Mouse (Mus musculus): Measurements from ENCODE around the gene Slfnl1. TPM values are rescaled to one million over a fixed set of nuclear protein-coding genes. Genes with fewer than 3 reads are reported as not detected.

Gene Slfnl1
- polyA plus RNA-seq, 1 experiment from 2014 or later: not detected

- H3K36me3 ChIP-seq (ENCODE audit: control insufficient read depth, insufficient read depth, low read length): no peaks in the 10 kb centered on the region
- peak within 1 kb of the TSS; percentile 76 for H3K4me3 ChIP-seq (ENCODE audit: low read depth, low read length)
- H3K27ac ChIP-seq (ENCODE audit: low read depth, low read length): peak within 1 kb of the TSS; percentile 89
- ATAC-seq (ENCODE audit: low FRiP score): peak; percentile 97
- DNase-seq (ENCODE audit: low spot score, missing footprints): peak; percentile 100
- H3K4me1 ChIP-seq (ENCODE audit: control insufficient read depth, insufficient read depth, low read length): peaks cover 15% of the 10 kb centered on the region
- no peaks in the 10 kb centered on the region for H3K27me3 ChIP-seq (ENCODE audit: control insufficient read depth, insufficient read depth, low read length)
- peak within 1 kb of the TSS; percentile 68 for H3K4me2 ChIP-seq
- WGBS: under 1% methylated on average over 97 of the region's 97 CpGs
- H3K9ac ChIP-seq (ENCODE audit: low read length): peak within 1 kb of the TSS; percentile 93
- no peaks in the 10 kb centered on the region for H3K9me3 ChIP-seq (ENCODE audit: control insufficient read depth, low read length)
These were observed 37.7 kb downstream of the Slfnl1 start, which contains the start of gene Ctps for GRCm38 (mm10) chr4:120569486-120570437. Gene Ctps (minus strand): TSS chr4:120570276.

GRCm38 (mm10) chr4:120570438-120571069 lies 38.5 kb downstream of the Slfnl1 start:
- H3K9me3 ChIP-seq (ENCODE audit: control insufficient read depth, low read length): no peaks in the 10 kb centered on the region
- H3K4me2 ChIP-seq: peak overlapping the region; percentile 68
- peak overlapping the region; percentile 93 for H3K9ac ChIP-seq (ENCODE audit: low read length)
- no peaks in the 10 kb centered on the region for H3K36me3 ChIP-seq (ENCODE audit: control insufficient read depth, insufficient read depth, low read length)
- peak overlapping the region; percentile 76 for H3K4me3 ChIP-seq (ENCODE audit: low read depth, low read length)
- WGBS: 2% methylated on average over 27 of the region's 27 CpGs
- DNase-seq (ENCODE audit: low spot score, missing footprints): no peak
- peaks cover 15% of the 10 kb centered on the region for H3K4me1 ChIP-seq (ENCODE audit: control insufficient read depth, insufficient read depth, low read length)
- peak overlapping the region; percentile 89 for H3K27ac ChIP-seq (ENCODE audit: low read depth, low read length)
- H3K27me3 ChIP-seq (ENCODE audit: control insufficient read depth, insufficient read depth, low read length): no peaks in the 10 kb centered on the region
- ATAC-seq (ENCODE audit: low FRiP score): peak; percentile 76

GRCm38 (mm10) chr4:120571070-120571464 lies 39.0 kb downstream of the Slfnl1 start:
- Histone ChIP-seq H3K9me3 (ENCODE audit: control insufficient read depth, low read length) (no peaks in the 10 kb centered on the region), H3K27ac (ENCODE audit: low read depth, low read length) (no peak overlapping the region), H3K9ac (ENCODE audit: low read length) (no peak overlapping the region), H3K4me1 (ENCODE audit: control insufficient read depth, insufficient read depth, low read length) (peaks cover 15% of the 10 kb centered on the region), H3K4me3 (ENCODE audit: low read depth, low read length) (no peak overlapping the region), H3K27me3 (ENCODE audit: control insufficient read depth, insufficient read depth, low read length) (no peaks in the 10 kb centered on the region), H3K36me3 (ENCODE audit: control insufficient read depth, insufficient read depth, low read length) (no peaks in the 10 kb centered on the region), H3K4me2 (peak overlapping the region; percentile 68)
- 73% methylated on average over 3 of the region's 3 CpGs for WGBS
- no peak for DNase-seq (ENCODE audit: low spot score, missing footprints)
- no peak for ATAC-seq (ENCODE audit: low FRiP score)

- Histone ChIP-seq H3K27me3 (ENCODE audit: control insufficient read depth, insufficient read depth, low read length) (no peaks in the 10 kb centered on the region), H3K9me3 (ENCODE audit: control insufficient read depth, low read length) (no peaks in the 10 kb centered on the region), H3K4me3 (ENCODE audit: low read depth, low read length) (no peak overlapping the region), H3K4me2 (no peak overlapping the region), H3K27ac (ENCODE audit: low read depth, low read length) (no peak overlapping the region), H3K36me3 (ENCODE audit: control insufficient read depth, insufficient read depth, low read length) (no peaks in the 10 kb centered on the region), H3K4me1 (ENCODE audit: control insufficient read depth, insufficient read depth, low read length) (peaks cover 15% of the 10 kb centered on the region), H3K9ac (ENCODE audit: low read length) (no peak overlapping the region)
- DNase-seq (ENCODE audit: low spot score, missing footprints) (no peak), ATAC-seq (ENCODE audit: low FRiP score) (no peak)
- 83% methylated on average over 3 of the region's 3 CpGs for WGBS
These were observed 39.7 kb downstream of the Slfnl1 start for GRCm38 (mm10) chr4:120571691-120572090.

GRCm38 (mm10) chr4:120580894-120581293 lies 48.9 kb downstream of the Slfnl1 start:
- Histone ChIP-seq H3K4me1 (ENCODE audit: control insufficient read depth, insufficient read depth, low read length) (peaks cover 3% of the 10 kb centered on the region; the same call in 1 of the 2 replicates), H3K4me2 (no peak overlapping the region), H3K9ac (ENCODE audit: low read length) (no peak overlapping the region), H3K36me3 (ENCODE audit: control insufficient read depth, insufficient read depth, low read length) (no peaks in the 10 kb centered on the region), H3K4me3 (ENCODE audit: low read depth, low read length) (no peak overlapping the region), H3K27ac (ENCODE audit: low read depth, low read length) (no peak overlapping the region), H3K9me3 (ENCODE audit: control insufficient read depth, low read length) (no peaks in the 10 kb centered on the region), H3K27me3 (ENCODE audit: control insufficient read depth, insufficient read depth, low read length) (no peaks in the 10 kb centered on the region)
- ATAC-seq (ENCODE audit: low FRiP score) (no peak), DNase-seq (ENCODE audit: low spot score, missing footprints) (peak; percentile 23)
- WGBS: 77% methylated on average over 5 of the region's 5 CpGs

GRCm38 (mm10) chr4:120581711-120582110 lies 49.7 kb downstream of the Slfnl1 start:
- Histone ChIP-seq H3K4me2 (no peak overlapping the region), H3K9me3 (ENCODE audit: control insufficient read depth, low read length) (no peaks in the 10 kb centered on the region), H3K4me3 (ENCODE audit: low read depth, low read length) (no peak overlapping the region), H3K4me1 (ENCODE audit: control insufficient read depth, insufficient read depth, low read length) (peaks cover 3% of the 10 kb centered on the region; the same call in 1 of the 2 replicates), H3K9ac (ENCODE audit: low read length) (no peak overlapping the region), H3K27ac (ENCODE audit: low read depth, low read length) (no peak overlapping the region), H3K27me3 (ENCODE audit: control insufficient read depth, insufficient read depth, low read length) (no peaks in the 10 kb centered on the region), H3K36me3 (ENCODE audit: control insufficient read depth, insufficient read depth, low read length) (no peaks in the 10 kb centered on the region)
- 85% methylated on average over 9 of the region's 9 CpGs for WGBS
- ATAC-seq (ENCODE audit: low FRiP score) (no peak), DNase-seq (ENCODE audit: low spot score, missing footprints) (peak; percentile 54)

Other genes starting within 250 kb of the Slfnl1 start
- gene Foxo6, start 244.9 kb upstream of the Slfnl1 start, polyA plus RNA-seq (2014; fragmentation: Nextera tagmentation; extraction: Ambion mirVana): 0.11 and 0.25 TPM in 2 replicates
- 41.1 and 44.8 TPM in 2 replicates for gene Scmh1, start 127.0 kb upstream of the Slfnl1 start, polyA plus RNA-seq (2014; fragmentation: Nextera tagmentation; extraction: Ambion mirVana)
- 132 and 134 TPM in 2 replicates for gene Ctps, start 38.0 kb downstream of the Slfnl1 start, polyA plus RNA-seq (2014; fragmentation: Nextera tagmentation; extraction: Ambion mirVana)
- gene Gm8439, start 56.5 kb downstream of the Slfnl1 start, polyA plus RNA-seq (2014; fragmentation: Nextera tagmentation; extraction: Ambion mirVana): not detected in 2 replicates
- gene Cited4, start 134.3 kb downstream of the Slfnl1 start, polyA plus RNA-seq (2014; fragmentation: Nextera tagmentation; extraction: Ambion mirVana): 8.7 and 8.8 TPM in 2 replicates
- gene Kcnq4, start 216.4 kb downstream of the Slfnl1 start, polyA plus RNA-seq (2014; fragmentation: Nextera tagmentation; extraction: Ambion mirVana): 1.9 and 2.3 TPM in 2 replicates